Mouse (Mus musculus) midbrain, embryonic 11.5 days (tissue): ENCODE data around the gene Sst. TPM values are rescaled to one million over a fixed set of nuclear protein-coding genes. Genes with fewer than 3 reads are reported as not detected.
"Not testable (repeated sequence)": the region's sequence is repeated elsewhere in the genome, so short reads cannot be mapped to it uniquely, and the experiment has no call there.

Experiments used
- ATAC-seq: fragments of 200-750 bp; cut with Nextera tagmentation; 2 replicates; pipeline ENCODE4 v1.8.0; 2017; ENCODE audit warnings: moderate TSS enrichment, moderate library complexity; ENCODE audit not compliant: low FRiP score
- DNase-seq: peaks from one replicate; pipeline ENCODE4 v3.0.0; 2015; ENCODE audit warnings: low spot score; ENCODE audit errors: missing footprints
- H3K27ac ChIP-seq: fragments of 300-500 bp; sonication (generic); 2 replicates; pipeline ENCODE4 v1.5.1; 2014; ENCODE audit warnings: low read depth, low read length
- H3K27me3 ChIP-seq: fragments of 300-500 bp; sonication (generic); 2 replicates; pipeline ENCODE4 v1.6.1; 2014; ENCODE audit warnings: mild to moderate bottlenecking, low read length, moderate library complexity, mixed read lengths; ENCODE audit not compliant: control insufficient read depth, insufficient read depth
- H3K36me3 ChIP-seq: fragments of 300-500 bp; sonication (generic); 2 replicates; pipeline ENCODE4 v1.6.1; 2014; ENCODE audit warnings: mild to moderate bottlenecking, low read length, moderate library complexity, mixed read lengths; ENCODE audit not compliant: control insufficient read depth, insufficient read depth
- H3K4me1 ChIP-seq: fragments of 300-500 bp; sonication (generic); 2 replicates; pipeline ENCODE4 v1.6.1; 2014; ENCODE audit warnings: low read length; ENCODE audit not compliant: control insufficient read depth, insufficient read depth
- H3K4me2 ChIP-seq: fragments of 300-500 bp; sonication (generic); 2 replicates; pipeline ENCODE4 v1.6.1; 2014; ENCODE audit warnings: mild to moderate bottlenecking, moderate library complexity
- H3K4me3 ChIP-seq: fragments of 300-500 bp; sonication (generic); 2 replicates; pipeline ENCODE4 v1.5.1; 2014; ENCODE audit warnings: low read depth, low read length
- H3K9ac ChIP-seq: fragments of 300-500 bp; sonication (generic); 2 replicates; pipeline ENCODE4 v1.6.1; 2014; ENCODE audit warnings: low read length
- H3K9me3 ChIP-seq: fragments of 300-500 bp; sonication (generic); 2 replicates; pipeline ENCODE4 v1.6.1; 2016; ENCODE audit warnings: low read length; ENCODE audit not compliant: control insufficient read depth
- WGBS: fragments of 180-500 bp; shearing (Covaris S2); extraction: QIAGEN DNeasy Blood & Tissue Kit; methylation state at CpG from one replicate; pipeline ENCODE4 v1.1.7; 2014; 5-methylcytosine and 5-hydroxymethylcytosine counted together
- polyA plus RNA-seq: library from polyadenylated mRNA; unstranded; fragments of >200 nt; fragmentation: Nextera tagmentation; extraction: Ambion mirVana; gene quantifications from 2 replicates; pipeline ENCODE4 v1.2.1, GENCODE M21; 2014

Gene Sst
- polyA plus RNA-seq, 1 experiment from 2014 or later: 35.8 TPM

DNA sequence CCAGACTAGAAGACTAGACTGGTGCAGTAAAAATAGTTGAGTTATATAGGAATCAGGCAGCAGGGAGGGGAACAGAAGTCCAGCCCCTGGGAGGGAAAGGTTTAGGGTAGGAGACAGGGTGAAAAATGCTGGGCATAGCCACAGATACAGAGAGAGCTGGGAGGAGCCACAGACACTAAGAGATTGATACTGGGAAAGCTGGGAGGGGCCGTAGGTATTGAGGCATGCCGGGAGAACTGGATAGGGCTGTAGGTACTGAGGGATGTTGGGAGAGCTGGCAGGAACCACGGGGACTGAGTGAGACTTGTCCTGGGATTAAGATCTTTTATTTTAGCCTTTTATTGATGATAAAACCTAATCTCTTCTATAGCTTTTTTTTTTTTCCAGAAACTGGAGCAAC, 22.6 kb upstream of the Sst start:
- DNase-seq (no peak), ATAC-seq (no peak)
- Histone ChIP-seq H3K9me3 (no peaks in the 10 kb centered on the region), H3K4me3 (no peak overlapping the region), H3K9ac (no peak overlapping the region), H3K4me1 (no peaks in the 10 kb centered on the region), H3K27ac (no peak overlapping the region), H3K4me2 (no peak overlapping the region), H3K36me3 (no peaks in the 10 kb centered on the region), H3K27me3 (no peaks in the 10 kb centered on the region)
- 57% methylated on average over 3 of the region's 3 CpGs for WGBS

DNA sequence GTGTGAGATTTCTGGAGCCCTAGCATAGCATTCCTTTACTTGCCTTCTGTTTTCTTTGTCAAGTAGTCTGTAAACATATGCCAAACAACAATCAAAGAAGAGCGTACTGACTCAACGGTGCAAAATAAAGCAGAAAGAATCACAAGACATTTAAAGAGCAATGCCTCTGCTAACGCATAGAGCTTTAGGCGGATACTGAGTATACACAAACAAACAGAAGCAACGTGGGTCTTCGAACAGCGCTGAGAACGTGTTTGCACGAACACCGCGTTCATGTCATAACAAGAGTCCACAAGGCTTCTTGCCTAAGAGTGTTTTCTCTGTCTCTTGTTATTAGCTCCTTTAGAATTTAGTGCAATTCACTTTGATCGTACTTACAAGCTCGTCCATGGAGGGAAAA, 22.0 kb upstream of the Sst start:
- ATAC-seq: no peak

DNA sequence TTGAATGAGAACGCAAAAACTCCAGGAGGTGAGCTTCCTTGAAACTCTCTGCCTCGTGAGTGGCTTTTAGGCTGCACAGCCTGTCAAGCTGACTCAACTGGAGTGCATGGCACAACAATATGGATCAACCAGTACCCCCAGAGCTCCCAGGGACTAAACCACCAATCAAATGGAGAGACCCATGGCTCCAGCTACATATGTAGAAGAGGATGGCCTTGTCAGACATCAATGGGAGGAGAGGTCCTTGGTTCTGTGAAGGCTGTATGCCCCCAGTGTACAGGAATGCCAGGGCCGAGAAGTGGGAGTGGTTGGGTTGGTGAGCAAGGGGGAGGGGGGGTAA, 18.2 kb upstream of the Sst start:
- not testable (repeated sequence) for H3K9ac ChIP-seq, H3K9me3 ChIP-seq, H3K4me2 ChIP-seq, H3K36me3 ChIP-seq, H3K4me3 ChIP-seq, H3K4me1 ChIP-seq, DNase-seq, H3K27me3 ChIP-seq, ATAC-seq, H3K27ac ChIP-seq
- WGBS: 88% methylated on average over 3 of the region's 3 CpGs

More for the DNA sequence above, 22.0 kb upstream of the Sst start:
- Histone ChIP-seq H3K4me1 (no peaks in the 10 kb centered on the region), H3K9me3 (no peaks in the 10 kb centered on the region), H3K4me2 (no peak overlapping the region), H3K9ac (no peak overlapping the region), H3K4me3 (no peak overlapping the region), H3K27ac (no peak overlapping the region), H3K27me3 (no peaks in the 10 kb centered on the region), H3K36me3 (no peaks in the 10 kb centered on the region)
- no peak for DNase-seq
- 87% methylated on average over 13 of the region's 13 CpGs for WGBS

DNA sequence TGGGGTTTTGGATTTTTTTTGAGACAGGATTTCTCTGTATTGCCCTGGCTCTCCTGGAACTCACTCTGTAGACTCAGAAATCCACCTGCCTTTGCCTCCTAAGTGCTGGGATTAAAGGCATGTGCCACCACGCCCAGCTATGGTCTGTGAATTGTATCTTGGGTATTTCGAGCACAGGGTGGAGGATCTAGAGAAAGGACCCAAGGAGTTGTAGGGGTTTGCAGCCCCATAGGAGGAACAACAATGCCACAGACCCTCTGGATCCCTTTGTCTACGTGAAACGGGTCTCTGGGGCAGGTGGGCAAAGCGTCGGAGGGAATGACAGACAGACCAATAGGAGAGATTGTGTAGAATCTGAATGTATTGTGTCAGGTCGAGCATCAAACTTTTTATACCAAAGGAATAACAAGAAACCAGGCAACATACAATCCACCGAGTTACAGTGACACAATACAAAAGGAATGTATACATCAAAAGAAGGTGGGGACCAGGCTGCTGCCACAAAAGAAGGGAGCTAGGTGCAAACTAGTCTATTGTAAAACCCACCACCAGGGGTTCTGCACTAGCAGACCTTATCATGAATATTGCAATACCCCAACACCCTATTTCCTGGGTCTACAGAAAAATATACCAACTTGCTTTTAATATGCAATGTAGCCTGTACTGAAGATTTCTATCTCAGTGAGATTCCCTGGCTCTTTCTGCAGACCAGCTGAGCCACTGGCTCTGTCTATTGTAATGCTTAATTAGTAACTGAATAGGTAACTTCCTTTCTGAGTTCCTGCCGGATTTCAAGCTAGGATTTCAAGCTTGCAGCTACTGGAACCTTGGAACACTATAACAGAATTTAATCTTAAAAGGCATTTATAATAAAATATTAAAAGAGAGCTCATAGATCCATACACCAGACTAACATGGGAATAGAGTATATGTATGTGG, 17.6 kb upstream of the Sst start:
- H3K4me3 ChIP-seq, H3K4me2 ChIP-seq, H3K4me1 ChIP-seq, H3K9me3 ChIP-seq, DNase-seq, H3K9ac ChIP-seq, ATAC-seq, H3K36me3 ChIP-seq, H3K27ac ChIP-seq, H3K27me3 ChIP-seq: not testable (repeated sequence)
- WGBS: 83% methylated on average over 9 of the region's 9 CpGs

DNA sequence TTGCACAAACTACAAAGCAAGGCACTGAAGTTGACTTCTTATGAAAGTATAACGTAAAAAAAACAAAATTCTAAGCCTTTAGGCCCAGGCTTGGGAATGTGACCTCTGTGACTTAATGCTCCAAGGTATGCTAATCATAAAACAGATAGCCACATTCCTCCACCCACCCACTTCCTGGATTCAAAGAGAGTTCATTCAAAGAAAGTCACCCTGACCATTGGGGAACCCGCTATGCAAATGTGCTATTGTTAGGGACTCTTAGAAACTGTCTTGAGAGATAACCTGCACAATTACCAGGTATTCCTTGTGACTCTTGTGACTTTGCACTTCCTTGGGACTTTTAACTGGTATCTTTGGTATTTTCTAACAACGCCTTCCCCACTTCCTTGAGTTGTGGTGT, 15.8 kb upstream of the Sst start:
- H3K36me3 ChIP-seq, ATAC-seq, H3K9me3 ChIP-seq, H3K4me3 ChIP-seq, H3K9ac ChIP-seq, H3K4me1 ChIP-seq, H3K4me2 ChIP-seq, H3K27me3 ChIP-seq, H3K27ac ChIP-seq, DNase-seq: not testable (repeated sequence)
- 83% methylated on average over 3 of the region's 3 CpGs for WGBS

DNA sequence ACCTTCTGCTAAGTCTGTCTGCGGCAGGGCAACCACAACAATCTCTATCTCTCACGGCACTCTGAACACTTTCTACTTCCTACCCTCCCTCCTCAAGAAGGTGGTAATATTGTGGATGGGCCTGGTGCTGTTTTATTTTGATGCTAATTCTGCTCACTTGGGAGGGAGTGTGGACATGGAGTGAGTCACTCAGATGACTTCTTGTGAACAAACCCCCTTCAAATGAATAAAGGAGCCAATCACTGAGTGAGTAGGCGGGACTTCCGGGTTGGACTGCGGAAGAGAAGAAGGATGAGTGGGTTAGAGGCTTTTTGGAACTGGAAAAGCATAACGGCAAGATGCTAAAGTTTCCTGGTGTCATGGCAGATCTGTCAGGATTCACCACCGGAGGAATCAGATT, 10.7 kb upstream of the Sst start:
- Histone ChIP-seq H3K27ac (no peak overlapping the region), H3K4me2 (no peak overlapping the region), H3K27me3 (no peaks in the 10 kb centered on the region), H3K9me3 (no peaks in the 10 kb centered on the region), H3K4me1 (0 out of 2 replicates have a peak, but pooled peaks cover 3% of the 10 kb centered on the region), H3K9ac (no peak overlapping the region), H3K36me3 (no peaks in the 10 kb centered on the region), H3K4me3 (no peak overlapping the region)
- DNase-seq: no peak
- WGBS: 88% methylated on average over 7 of the region's 7 CpGs
- no peak for ATAC-seq

DNA sequence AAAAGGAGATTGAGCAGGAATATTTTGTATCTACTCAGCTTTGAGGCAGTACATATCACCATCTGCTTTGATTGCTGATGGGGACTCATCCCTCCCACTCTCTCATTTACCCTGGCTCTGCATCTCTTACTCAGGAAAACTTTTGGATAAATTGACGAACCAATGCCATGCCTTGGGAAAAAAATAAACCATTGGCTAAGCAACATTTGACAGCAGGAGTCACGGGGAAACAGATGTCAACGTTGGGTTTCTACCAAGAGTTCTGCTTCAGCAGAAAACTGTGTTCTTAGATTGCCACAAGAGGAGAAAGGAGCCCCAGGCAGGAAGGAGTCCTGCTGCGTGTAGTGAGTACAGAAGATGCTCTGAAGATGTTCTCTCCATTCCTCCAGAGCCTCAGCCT, 9.3 kb upstream of the Sst start:
- ATAC-seq (no peak), DNase-seq (no peak)
- Histone ChIP-seq H3K27me3 (no peaks in the 10 kb centered on the region), H3K4me2 (no peak overlapping the region), H3K9ac (no peak overlapping the region), H3K27ac (no peak overlapping the region), H3K36me3 (no peaks in the 10 kb centered on the region), H3K9me3 (no peaks in the 10 kb centered on the region), H3K4me1 (0 out of 2 replicates have a peak, but pooled peaks cover 3% of the 10 kb centered on the region), H3K4me3 (no peak overlapping the region)
- 90% methylated on average over 4 of the region's 4 CpGs for WGBS

DNA sequence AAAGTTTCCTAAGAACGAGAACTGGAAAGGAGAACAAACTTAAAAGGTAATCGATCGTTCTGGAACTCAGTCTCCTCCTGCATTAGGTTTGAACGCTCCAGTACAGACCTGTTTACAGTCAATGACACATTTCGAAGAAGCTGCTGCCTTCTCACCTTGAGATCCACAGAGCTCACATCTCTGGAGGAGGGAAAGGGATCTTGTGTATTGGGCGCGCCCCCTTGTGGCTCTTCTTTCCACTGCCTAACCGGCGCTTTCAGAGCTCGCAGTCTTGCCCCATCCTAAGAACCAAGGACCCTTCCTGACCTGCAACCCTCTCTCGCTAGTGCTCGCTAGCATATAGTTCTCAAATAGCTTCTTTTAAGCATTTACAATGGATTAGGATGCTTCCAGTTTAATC, 8.1 kb upstream of the Sst start:
- H3K4me2 ChIP-seq: peak overlapping the region; percentile 49
- WGBS: 17% methylated on average over 12 of the region's 12 CpGs
- no peaks in the 10 kb centered on the region for H3K27me3 ChIP-seq
- 0 out of 2 replicates have a peak, but pooled peaks cover 3% of the 10 kb centered on the region for H3K4me1 ChIP-seq
- H3K9ac ChIP-seq: no peak overlapping the region; the same call in 1 of the 2 replicates
- ATAC-seq (peak; percentile 77), DNase-seq (peak; percentile 99)
- no peaks in the 10 kb centered on the region for H3K36me3 ChIP-seq
- H3K4me3 ChIP-seq: peak overlapping the region; percentile 9; the same call in 1 of the 2 replicates
- H3K9me3 ChIP-seq: no peaks in the 10 kb centered on the region
- H3K27ac ChIP-seq: no peak overlapping the region

DNA sequence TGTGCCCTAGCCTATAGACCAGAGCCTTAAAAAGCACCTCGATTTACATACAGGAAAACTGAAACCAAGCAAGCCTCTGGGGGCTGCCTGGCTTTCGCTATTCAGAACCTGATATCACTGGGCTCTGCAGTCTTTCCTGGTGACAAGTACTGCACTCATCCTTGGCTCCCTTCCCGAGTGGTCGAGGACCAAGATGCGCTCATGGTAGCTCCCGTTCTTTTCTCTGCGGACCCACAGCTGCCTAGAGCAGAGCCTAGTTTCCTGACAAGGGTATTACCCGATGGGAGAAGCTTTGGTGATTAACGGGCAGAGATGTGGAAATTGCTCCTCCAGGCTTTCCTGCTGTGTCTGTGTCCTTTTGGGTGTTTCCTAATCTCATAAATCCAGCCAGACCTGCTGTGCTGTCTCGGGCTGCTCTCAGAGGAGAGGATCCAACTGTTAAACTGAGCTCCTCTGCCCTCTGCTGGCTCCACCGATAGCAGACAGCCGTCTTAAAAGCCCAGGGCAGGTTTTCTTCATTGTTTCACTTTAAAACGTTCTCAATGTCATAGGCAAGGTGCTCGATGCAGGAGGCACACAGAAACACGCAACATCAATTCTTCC, 7.3 kb upstream of the Sst start:
- 18% methylated on average over 15 of the region's 15 CpGs for WGBS
- no peaks in the 10 kb centered on the region for H3K36me3 ChIP-seq
- H3K27me3 ChIP-seq: no peaks in the 10 kb centered on the region
- H3K9me3 ChIP-seq: no peaks in the 10 kb centered on the region
- H3K4me2 ChIP-seq: peak overlapping the region; percentile 49
- DNase-seq (peak; percentile 92), ATAC-seq (peak; percentile 86)
- H3K4me3 ChIP-seq: peak overlapping the region; percentile 17; the same call in 1 of the 2 replicates
- no peak overlapping the region for H3K27ac ChIP-seq
- H3K9ac ChIP-seq: peak overlapping the region; percentile 18; the same call in 1 of the 2 replicates
- 0 out of 2 replicates have a peak, but pooled peaks cover 3% of the 10 kb centered on the region for H3K4me1 ChIP-seq
